Mouse (Mus musculus) ovary, postnatal 36 days (tissue): ENCODE data around the gene Scarb1.
"Not testable (repeated sequence)": the region's sequence is repeated elsewhere in the genome, so short reads cannot be mapped to it uniquely, and the experiment has no call there.

ENCODE experiments used
- DNase-seq: peaks from one replicate; pipeline ENCODE4 v3.0.0; 2022; ENCODE audit warnings: low spot score, mixed read lengths

The Scarb1 gene

DNA sequence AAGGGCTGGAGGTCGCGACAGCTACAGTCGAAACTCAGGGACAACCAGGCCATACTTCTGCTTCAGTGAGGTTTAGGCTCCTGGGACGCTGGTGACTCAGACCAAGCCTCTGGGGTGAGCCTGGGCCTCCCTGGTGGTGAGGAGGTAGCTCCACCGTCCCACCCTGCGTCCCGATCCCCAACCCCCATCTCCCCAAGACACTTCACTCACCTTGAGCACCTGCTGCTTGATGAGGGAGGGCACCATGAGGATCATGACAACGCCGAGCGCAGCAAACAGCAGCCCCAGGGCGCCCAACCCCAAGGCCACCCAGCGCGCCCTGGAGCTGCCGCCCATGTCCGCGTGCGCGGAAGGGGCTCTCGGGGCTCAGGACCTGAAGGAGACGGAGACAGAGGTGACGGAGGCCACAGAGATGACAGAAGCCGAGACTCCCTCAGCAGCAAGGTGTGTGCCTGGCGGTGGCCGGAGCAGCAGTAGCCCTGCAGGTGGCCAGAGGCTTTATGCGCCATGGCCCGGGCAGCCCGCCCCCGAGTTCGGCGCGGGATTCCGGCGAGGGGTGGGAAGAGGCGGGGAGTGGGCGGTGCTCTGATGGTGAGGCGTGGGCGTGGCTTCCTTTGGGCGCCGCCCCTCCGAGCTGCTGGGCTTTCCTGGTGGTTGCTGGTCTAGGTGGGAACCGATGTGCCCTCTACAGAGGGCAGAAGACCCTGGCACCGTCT is at the start of gene Scarb1:
TSS of gene Scarb1 (minus strand) at position 548 of the 716 bp plus-strand sequence.
- peak; percentile 93 for DNase-seq

GRCm38 (mm10) chr5:125389579-125390441 is 48.9 kb upstream of the Scarb1 start, which contains the start of gene Ubc:
Gene Ubc (minus strand): TSS chr5:125390202.
- peak; percentile 84 for DNase-seq

GRCm38 (mm10) chr5:125389131-125389578 is 48.3 kb upstream of the Scarb1 start, which contains the start of gene Gm10382:
Gene Gm10382 (plus strand): TSS chr5:125389322.
- peak; percentile 74 for DNase-seq

DNA sequence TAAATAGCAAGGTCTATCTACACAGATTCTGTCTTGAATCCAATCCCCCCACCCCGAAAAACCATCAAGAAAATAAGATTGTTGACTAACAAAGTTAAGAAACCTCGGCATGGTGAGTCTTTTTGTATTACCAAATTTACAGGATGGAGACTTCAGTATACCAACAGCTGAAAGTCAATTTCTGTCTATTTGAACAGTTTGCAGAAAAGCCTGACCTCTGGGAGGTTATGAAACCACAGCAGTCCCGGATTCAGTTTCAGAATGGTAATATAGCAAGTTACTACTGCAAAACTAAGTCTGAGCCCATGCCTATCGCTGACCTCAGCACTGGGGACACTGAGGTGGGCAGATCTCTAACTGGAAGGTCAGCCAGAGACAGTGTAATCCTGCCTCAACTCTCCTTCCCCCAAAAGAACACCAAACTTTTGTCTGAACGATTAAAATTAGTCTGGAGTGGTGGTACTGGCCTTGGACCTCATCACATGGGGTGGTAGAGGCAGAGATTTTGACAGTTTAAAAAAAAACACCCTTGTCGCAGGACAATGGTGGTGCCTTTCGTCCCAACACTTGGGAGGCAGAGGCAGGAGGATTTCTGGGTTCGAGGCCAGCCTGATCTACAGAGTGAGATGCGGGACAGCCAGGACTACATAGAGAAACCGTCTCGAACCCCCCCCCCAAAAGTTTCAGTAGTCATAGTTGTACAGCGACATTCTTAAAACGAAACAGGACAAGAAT is 47.6 kb upstream of the Scarb1 start:
- DNase-seq, result no peak

- not testable (repeated sequence) for DNase-seq
Measured at GRCm38 (mm10) chr5:125387295-125387694, 46.4 kb upstream of the Scarb1 start.

- DNase-seq, result no peak
Measured at GRCm38 (mm10) chr5:125385215-125385940, 44.5 kb upstream of the Scarb1 start.

GRCm38 (mm10) chr5:125384512-125385214 is 43.8 kb upstream of the Scarb1 start:
- DNase-seq, result no peak

GRCm38 (mm10) chr5:125383637-125384420 is 42.9 kb upstream of the Scarb1 start:
- DNase-seq, result no peak

DNA sequence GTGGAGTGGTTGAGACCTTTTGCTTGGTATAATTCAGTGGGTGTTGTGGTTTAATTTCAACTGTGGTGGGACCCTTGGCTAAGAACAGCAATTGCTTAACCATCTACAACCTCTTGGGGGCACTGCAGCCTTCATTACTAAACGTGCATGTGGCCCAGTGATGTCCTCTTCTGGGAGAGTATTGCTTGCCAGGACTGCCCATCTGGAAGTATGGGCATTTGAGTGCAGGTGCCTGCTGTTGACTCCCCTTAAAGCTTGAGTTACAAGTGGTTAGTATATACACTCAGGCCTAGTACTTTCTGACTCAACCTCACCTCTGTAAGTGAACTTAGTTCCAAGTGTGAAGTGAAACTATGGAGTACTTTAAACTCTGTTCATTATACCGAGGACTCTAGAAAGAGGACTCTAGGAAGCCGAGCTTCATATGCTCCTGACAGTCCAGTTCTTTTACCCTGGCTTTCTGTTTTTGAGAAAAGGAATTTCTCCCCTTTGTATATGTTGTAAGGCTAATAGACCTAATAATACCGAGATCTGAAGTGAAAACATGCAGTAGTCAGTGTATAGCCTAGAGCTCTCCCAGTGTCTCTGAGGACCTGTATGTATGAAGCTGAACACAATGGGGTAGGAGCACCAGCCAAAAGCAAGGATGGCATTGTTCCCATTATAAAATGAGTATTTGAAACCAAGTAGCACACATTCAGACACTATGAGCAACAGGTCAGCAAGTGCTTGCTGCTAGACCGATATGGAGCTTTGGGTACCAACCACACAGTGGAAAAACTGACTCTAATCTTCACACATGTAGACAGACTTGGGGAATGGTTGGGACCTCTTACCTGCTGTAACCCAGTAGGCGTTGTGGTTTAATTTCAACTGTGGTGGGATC is 42.0 kb upstream of the Scarb1 start:
- peak; percentile 44 for DNase-seq

DNA sequence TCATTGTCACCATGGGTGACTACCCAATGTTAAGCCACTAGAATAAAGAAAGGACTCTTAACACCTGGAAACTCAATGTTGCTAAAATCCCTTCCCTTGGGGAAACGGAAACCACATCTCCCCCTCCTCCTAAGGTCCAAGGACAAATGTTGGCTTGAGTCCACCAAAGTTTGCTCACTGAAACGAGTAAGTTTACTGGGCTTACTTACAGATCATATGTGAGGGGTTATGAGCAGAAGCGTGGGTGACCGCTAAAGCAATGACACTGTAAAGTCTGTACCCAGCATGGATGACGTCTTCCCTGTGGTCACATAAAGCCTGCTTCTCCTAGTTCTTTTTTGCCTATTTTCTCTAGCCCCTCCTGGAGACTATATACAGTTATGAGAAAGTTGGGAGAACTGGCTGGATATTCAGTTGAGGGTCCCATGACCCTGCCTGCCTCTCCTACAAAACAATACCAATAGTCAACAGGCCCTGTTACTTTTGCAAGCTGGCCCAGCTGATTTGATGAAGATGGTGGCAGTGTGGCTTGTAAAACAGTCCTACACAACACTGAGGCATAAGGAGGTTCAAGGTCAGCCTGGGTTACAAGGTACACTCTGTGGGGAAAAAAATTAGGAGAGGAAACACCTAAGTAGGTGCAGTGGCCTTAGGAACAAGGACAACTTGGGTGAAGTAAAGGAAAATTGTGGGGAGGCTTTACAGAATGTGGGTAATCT is 41.2 kb upstream of the Scarb1 start:
- no peak for DNase-seq

- no peak for DNase-seq
Measured at GRCm38 (mm10) chr5:125378919-125379318, 38.0 kb upstream of the Scarb1 start.

DNA sequence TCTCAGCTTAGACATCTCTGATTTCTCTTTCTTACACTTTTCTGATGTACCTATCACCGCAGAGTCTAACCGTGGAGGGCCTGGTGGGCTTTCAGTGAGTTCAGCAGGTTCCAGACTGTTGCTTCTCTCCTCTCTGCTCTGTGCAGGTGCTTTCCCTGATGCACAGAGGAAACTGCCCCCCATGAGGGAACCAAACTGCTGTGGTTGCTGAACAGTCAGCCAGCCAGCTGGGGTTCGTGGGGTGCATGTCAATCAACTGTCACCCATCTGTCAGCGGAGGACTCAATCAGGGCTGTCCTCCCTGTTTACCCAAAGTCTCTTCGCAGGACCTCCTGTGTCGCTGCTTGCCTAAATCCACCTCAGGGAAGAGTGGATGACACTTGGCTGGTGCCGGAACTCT is 36.3 kb upstream of the Scarb1 start:
- DNase-seq, result no peak

DNA sequence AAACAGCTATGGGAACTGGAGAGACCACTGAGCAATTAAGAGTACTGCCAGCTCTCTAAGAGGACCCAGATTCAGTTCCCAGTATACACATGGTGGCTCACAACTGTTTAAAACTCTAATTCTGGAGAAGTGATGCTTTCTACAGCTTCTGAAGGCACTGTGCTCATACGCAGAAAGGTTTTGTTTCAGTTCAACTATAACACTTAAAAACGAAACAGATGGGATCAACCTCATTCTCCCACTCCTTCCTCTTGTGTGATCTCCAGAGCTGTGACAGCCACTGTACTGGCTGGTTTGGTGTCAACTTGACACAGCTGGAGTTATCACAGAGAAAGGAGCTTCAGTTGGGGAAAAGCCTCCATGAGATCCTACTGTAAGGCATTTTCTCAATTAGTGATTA is 35.0 kb upstream of the Scarb1 start:
- DNase-seq, result no peak

DNA sequence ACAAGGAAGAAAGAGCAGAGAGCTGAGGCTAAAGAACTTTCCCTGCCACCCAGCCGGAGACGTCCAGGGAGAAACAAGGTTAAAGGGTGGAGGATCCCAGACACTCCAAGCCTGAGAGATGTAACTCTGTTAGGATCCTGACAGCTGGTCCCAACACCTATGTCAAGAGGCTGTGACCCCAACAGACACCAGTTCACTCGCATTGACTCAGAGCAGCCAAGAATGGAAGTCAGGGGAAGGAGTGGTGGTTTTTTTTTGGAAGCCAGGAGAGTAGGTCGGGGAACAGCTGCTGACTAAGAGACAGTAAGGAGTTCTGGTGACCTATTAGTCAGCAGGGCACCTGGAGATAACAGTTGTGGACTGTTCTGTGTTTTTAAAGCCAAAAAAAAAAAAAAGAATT is 31.1 kb upstream of the Scarb1 start:
- DNase-seq, result no peak

DNA sequence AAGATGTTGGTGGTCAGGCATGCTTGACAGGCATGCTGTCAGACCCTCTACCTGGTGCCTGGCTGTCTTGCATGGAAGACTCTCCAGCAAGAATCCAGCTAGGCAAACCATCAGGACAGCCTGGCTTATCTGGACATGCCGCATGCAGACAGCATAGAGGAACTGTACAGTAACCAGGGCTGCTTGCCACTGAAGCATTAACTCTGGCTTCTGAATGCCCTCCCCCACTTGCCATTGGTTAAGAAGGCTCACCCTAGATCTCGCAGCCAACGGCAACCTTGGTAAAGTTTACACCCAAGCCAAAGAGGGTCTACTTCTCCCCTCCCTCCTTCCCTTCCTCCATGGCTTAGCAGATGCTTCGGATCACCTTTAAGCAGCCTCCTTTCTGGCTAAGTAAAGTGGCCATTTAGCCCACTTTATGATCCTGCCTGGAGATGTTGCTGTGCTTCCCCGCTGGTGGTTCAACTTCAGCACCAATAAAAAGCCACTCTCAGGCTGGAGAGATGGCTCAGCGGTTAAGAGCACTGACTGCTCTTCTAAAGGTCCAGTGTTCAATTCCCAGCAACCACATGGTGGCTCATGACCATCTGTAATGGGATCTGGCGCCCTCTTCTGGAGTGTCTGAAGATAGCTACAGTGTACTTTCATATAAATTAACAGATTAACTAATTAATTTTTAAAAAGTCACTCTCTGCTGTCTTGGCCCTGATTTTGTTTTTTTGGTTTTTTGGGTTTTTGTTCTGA is 30.2 kb upstream of the Scarb1 start:
- no peak for DNase-seq

GRCm38 (mm10) chr5:125368568-125368967 is 27.7 kb upstream of the Scarb1 start:
- DNase-seq, result peak; percentile 40

- DNase-seq, result no peak
Measured at GRCm38 (mm10) chr5:125368156-125368555, 27.3 kb upstream of the Scarb1 start.
